Mouse (Mus musculus) embryo, embryonic 11 days (tissue): ENCODE results near the gene Xylt1.
A peak's percentile ranks its signal among the peaks of the same experiment; 100 is the strongest.

Experiments
- DNase-seq: peaks from one replicate; pipeline ENCODE4 v3.0.0-alpha.2; 2015

Gene Xylt1

DNA sequence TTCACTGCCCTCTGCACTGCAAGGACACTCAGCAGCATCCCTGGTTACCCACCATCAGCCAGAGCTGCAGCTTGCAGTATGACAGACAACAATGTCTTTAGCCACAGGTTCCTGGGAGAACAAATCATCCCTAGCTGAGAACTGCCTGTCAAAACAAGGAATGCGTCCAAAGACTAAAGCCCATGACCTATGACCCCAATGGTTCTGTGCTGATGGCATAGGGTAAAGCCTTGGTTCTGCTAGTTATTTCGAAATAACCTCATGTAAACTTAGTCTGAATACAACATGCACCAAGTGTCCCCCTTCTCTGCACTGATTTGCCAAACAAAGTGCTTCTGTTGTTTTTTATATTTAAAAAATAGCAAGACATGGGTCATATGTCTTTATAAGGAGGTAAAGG, 103.8 kb downstream of the Xylt1 start:
- DNase-seq = no peak

DNA sequence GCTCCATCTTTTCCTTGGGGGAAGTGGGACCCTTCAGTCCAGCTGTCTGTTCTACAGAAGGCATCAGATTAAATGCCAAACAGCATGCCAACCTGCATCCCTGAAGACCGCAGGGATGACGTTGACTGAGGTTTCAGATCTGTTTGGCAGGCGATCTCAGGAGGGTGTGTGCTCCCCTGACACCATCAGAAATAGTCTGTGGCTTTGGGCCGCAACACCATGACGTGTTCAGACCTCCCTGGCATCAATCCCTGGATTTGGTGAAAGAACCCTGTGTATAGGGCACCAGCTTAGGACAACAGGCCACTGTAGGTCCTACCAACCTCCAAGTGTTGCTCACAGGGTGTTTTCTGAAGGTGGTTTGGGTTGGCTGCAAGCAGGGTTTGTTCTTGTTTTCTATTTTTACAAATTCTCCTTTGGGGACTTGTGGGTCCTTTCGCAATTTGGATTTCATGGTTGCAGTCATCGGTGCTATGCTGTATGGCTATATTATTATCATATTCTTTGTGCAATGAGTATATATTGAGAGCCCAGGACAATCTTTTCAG, 104.3 kb downstream of the Xylt1 start:
- DNase-seq = no peak

DNA sequence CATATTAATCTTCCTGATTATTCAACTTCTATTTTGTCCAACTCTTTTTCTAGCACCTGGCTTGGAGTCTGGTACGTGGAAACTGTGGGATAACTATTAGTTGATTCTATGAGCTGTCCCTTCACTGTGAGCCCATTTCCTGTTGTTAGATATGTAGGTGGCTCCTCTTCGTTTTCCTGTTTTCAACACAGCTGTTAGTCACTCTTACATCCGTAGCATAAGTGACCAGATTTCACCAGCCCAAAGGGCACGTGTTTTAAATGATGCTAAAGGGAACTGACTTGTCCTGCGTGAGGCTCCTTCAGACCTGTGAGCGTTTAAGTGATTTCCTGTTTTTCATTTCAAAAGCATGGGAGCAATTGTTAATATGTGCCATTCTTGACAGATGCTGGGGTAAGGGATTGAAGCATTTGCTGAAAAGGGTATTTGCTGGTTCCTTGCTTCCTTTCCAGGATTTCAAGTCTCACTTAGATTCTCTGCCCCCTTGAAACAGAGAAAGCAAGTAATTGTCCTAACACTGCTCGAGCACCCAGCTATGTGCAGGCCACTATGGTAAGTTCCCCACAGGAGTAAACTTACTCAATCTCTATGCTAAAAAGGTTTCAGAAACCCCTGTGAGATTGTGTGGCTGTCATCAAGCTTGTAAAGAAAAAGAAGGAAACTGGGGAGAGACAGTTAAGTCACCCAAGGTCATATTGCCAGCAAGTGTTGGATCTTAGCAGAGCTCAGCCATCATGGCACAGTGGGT, 105.8 kb downstream of the Xylt1 start:
- DNase-seq = no peak

DNA sequence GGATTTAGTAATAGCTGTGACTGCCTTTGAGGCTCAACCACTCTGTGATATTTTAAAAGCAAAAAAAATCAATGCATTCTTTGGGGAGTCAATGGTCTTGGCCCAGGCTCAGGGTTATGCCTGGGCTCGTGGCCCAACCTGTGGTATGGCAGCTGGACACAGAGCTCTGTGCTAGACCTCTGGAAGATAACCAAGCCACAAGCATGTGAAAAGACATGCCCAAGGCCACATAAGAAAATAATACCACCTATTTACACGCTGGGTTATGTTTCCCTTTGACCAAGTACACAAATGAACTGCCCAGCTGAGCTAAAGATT, 106.4 kb downstream of the Xylt1 start:
- DNase-seq = no peak

DNA sequence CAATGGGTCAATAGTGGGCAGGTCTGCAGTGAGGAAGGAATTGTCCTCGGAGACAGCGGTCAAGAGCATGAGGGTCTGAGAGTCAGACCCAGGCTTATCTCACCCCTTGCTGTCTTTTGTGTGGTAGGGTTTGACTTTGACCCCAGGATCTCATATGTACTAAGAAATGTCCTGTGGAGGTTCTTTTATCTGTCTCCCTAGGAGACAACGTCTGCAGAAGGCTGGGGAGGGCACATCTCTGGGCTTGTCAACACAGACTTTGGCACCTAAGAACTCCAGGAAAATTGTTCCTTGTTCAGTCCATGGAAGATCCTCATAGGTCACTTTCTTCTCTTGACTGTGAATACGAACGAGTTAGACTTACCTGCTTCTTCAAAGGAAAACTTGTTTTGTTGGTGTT, 109.2 kb downstream of the Xylt1 start:
- no peak for DNase-seq

DNA sequence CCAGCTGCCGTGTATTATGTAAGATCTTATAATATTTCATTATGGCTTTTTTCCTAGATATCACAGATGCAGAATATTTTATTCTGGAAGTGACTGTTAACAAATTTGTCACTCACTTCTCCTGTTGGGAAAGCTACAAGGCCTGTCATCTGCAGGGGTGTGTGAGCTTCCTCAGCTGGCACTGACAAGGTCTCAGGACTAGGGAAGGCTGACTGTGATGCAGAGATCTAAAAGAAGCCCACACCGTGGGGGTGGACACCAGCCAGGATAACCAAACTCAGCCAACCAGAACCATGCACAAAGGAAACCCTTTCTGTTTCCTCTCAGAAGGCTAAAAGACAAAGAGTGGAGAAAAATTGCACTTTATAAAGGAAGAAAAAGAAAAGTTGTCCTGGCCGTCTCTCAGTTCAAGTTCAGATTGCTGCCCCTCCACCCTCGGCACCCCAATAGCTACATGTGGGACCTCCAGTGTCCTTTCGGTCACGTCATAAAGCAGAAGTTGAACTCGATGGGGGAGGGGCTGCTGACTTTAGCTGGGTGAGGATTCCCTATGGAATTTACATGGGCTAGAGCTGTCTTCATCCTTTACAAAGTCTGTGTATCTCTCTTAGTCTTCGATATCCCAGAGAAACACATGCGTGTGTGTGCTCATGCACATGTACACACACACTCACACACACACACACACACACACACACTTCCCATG, 109.9 kb downstream of the Xylt1 start:
- DNase-seq = no peak

DNA sequence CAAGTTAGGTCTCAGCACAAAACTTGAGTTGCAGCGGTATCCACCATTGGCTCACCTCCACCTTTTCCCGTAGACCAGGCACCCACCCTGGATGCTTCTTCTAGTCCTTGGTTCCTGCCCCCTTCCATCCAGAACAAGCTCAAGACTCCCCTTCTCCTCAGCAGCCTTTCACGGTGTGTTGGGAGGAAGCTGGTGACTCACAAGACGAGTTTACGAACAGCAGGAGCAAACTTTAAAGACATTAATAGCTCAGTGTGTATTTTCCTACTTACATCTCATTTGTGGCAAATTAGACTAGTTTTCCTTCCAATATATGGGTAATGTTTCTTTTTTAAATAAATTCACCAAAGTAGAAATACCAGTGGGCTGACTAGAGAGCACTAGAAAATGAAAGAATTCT, 110.7 kb downstream of the Xylt1 start:
- DNase-seq = no peak

DNA sequence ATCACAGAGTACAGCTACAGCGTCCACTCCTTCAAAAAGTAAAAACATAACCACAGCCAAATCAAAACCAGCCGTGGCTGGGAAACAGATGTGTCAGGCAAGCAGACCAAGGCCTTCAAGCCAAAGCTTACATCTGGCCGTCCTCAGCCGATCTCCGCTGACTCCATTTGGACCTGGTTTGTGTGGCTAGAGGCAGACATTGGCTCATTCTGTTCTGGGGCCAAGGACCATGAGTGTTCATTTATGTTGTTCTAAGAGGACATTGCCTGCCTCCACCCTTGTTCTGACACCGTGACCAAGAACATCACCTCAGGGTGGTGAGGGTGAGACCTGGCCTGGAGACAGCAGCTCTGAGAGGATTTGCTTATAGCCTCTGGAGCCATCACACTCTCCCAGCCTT, 113.4 kb downstream of the Xylt1 start:
- no peak for DNase-seq

DNA sequence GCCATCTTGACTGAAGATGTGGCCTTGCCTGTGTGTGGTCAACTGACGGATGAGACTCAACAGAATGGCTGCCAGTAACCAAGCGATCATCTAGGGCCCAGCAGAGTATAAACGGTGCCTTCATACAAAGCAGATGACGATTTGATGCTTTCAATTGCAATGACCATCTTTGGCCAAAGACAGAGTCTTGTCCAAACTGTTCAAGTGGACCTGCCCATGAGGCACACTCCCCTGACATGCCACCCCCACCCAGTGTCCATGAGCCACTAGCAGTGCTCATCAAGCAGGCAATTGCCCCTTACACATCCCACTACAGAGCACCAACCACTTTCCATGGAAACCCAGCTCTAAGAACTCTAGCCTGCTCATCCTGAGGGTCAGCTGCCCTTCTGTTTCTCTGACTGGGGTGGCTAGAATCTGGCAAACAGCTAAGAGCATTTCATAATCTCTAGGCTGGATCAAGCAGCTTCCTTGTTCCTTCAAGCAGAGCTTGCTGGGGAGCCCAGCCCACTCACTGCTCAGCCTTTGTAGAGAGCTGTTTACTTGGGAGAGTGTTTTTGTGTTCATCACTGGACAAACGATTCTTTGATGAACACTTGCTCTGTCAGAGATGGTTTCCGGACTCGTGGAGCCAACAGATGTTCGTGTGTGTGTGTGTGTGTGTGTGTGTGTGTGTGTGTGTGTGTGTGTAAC, 114.0 kb downstream of the Xylt1 start:
- DNase-seq = no peak

DNA sequence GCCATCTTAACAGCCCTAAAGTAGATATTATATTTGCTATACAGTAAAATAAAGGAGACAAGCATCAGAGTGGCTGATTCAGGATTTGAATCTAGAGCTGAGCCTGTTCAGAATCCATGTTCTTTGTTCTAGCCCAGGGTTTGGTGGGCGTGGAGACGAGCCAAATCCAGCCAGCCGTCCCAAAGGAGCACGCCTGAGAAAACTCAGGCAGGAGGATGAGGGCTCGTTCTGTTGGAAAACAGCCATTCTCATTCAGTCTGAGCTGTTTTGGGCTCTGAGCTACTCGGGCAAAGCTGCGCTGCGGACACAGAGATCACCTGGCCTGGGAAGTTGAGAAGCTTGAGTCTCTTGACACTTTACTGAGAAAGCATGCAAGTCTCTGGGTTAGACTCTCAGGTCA, 115.0 kb downstream of the Xylt1 start:
- no peak for DNase-seq

DNA sequence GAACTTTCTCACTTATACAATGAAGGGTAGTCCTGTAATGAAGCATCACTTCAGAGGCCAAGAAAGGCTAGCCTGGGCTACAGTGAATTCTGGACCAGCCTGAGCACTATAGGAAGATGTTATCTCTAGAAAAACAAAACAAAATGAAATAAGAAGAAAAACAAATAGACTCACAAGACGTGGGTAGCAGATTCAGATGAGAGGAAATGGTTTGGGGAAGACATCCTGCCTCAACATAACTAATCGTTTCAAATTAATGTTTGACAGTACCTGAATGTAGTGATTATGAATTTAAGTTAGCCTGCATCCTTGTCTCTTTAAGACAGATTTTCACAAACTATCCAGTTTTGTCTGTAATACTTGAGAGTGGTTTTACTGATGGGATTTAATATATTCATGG, 117.4 kb downstream of the Xylt1 start:
- DNase-seq = no peak

DNA sequence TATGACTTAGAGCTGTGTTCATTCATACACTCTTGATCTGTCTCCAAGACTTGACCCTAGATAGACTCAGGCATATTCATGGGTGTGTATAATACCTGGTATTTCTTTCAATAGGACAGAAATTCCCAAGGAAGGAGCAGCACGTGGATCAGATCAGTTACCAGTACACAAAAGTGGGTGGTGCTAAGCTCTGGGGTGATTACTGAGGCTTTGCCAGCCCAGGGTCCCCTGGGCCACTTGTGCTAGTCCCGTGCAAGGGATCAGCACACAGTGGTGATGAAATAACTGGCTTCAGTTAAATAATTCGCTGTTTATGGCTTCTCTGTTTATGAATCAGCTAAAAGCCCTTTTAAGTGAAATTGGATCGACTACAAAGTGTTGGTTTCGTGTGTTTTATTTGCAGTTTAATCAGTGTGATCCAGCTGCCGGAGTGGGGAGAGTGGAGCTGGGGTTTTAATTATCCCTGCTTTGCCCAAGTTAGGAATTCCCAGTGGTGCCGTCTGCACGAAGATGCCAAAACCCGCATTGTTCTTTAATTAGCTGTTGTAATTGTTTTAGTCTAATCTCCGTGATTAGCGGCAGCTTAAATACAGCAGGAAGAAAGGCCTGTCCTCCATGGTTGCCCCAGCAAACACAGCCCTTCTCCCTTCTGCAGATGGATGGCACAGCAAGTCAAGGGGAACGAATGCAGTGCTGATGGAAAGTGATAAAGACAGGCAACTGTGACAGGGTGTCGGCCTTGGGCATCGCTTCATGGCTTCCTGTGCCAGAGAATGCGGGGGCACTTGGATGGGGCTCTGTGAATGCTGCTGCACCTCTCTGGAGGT, 120.8 kb downstream of the Xylt1 start:
- no peak for DNase-seq

DNA sequence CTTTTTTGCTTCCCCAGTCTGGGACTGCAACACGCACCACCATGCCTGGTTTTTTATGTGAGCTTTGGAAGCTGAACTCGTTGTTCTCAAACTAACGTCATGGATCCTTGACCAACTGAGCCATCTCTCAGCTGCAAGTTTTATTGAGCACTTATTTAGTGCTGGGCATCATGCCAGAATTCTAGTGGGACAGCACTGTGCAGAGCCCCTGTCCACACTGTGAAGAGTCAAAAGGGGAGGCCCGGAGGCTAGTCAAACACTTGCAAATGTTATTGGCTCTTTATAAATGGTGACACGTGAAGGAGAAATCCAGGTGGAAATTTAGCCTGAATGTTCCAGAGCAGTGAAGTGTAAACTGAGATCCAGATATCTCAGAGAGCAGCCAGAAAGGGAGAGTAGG, 121.6 kb downstream of the Xylt1 start:
- DNase-seq = no peak

DNA sequence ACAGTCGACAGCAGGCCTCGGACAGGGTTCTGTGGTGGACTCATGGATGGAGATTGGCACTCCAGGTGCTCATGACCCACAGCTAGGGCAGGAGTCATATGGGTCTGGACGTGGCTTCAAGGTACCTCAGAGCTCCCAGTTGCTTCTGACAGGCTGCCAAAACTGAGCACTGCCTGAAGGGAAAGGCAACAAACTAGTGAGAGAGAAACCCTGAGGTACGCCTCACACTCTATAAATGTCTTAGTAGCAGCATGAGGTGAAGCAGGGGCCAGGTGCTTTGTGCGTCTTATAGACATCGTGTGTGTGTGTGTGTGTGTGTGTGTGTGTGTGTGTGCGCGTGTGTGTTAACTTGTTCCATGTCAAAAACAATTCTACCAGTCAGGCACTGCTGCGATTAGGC, 122.9 kb downstream of the Xylt1 start:
- no peak for DNase-seq

DNA sequence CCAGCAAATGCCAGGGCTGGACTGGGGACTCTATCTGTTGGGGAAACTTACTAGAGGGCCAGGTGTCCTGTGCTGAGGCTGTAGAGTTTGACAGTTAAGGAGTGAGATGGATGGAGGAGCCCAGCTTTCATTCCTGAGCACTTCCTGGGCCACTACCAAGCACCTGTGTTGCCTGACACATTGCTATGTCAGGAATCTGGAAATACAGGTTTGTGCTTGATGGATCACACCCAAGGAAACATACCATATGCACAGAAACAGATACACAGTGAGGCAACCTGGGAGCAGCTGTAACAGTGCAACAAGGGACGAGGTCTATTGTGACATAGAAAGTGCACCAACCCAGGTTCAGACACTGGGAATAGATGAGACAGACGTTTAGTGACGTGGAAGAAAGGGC, 125.0 kb downstream of the Xylt1 start:
- DNase-seq = no peak

DNA sequence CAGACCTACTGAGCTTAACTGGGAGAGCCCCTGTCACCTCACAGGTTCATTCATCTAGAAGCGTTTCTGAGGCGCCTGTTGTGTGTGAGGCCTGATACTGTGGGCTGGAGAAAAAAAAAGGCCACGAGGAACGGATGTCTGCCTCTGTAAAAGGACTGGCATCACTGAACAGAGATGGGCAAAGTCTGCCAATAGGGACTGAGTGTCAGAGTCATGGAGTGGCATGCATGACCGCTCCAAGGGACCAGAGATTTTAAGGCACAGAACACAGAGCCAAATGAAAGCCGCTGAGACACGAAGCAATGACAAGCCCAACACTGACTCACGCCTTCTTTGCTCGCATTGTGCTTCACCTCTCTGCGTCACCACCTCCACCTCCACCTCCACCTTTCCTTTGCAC, 126.6 kb downstream of the Xylt1 start:
- DNase-seq = no peak

DNA sequence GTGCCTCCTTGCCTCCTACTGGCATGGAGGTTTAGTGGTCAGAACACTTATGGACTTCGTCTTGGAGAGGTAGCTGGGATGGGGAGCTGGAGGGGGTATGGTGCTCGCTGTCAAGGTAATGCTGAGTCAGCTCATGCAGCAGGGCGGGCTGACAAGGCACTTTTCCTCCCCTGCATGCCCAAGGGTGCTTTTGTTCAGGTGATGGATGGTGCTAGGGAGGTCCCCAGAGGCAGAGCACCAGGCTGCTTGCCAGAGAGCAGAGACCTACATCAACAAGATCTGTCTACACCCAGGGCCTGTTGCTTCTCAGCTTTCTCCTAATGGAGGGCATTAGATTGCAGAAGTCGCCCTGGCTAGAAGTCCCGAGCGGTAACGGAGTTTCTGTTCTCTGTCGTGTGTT, 127.3 kb downstream of the Xylt1 start:
- no peak for DNase-seq

DNA sequence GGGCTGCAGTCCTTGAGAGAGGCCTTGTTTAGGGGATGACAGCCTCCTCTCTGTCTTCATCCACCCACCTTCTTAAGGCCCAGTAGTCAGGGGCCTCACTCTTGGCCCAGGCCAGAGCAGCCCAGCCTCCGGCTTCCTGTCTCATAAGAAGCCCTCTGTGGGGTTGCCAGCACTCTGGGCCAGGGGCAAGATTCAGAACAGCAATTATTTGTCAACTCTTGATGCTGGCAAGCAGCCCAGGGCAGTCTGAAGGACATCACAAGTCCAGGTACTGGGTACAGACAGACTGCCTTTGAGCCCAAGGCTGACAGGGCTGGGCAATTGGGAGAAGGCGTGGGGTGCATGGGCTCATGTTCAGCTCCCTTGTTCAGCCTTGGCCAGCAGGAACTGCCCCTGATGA, 129.3 kb downstream of the Xylt1 start:
- no peak for DNase-seq

DNA sequence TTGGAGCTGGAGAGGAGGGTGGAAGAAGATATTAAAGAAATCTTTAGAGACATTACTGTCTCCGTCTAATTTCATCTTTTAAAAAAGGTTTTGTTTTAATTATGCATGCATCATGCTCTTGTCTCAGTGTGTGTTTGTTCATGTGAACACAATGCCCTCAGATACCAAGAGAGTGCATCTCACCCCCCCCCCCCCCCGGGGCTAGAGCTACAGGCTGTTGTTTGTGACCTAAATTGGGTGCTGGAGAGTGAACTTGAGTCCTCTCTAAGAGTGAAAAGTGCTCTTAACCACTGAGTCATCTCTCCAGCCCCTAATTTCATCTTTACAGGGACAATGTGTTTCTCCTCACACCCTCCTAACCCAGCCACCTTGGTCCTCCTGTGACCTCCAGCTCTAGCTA, 131.5 kb downstream of the Xylt1 start:
- DNase-seq = no peak

DNA sequence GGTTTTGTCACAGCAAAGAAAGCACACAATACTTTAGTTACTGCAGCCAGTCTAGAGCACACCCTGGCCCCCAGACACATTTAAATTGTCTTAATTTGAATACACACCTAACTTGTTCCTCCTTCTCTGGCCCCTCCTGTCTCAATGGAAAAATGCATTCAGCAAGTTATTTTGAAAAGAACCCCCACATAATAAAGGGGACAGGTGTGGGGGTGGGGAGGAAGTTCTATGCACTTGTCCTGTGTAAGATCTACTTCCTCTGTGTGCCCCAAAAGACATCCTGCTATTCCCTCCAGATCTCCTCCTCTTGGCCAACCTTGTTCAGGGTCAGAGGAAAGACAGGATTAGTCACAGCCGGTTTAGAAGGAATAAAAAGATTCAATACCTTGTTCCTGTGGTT, 135.0 kb downstream of the Xylt1 start:
- no peak for DNase-seq

DNA sequence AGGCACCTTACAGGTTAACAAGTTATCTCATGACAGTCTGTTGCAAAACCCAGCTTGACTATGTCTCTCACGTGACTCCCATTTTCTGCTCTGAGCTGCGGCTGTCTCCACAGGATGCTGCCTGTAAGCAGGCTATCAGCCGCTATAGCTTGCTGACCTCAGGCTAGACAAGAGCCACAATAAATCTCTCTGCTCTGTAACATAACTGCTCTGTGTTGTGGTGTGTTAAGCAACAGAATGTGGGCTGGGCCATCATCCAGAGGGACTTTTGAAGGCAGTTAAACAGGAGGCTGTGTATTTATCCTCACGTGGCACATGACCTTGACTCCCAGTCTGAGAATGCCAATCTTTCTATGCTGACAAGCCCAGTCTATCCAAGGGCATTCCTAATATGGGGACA, 136.1 kb downstream of the Xylt1 start:
- DNase-seq = no peak

DNA sequence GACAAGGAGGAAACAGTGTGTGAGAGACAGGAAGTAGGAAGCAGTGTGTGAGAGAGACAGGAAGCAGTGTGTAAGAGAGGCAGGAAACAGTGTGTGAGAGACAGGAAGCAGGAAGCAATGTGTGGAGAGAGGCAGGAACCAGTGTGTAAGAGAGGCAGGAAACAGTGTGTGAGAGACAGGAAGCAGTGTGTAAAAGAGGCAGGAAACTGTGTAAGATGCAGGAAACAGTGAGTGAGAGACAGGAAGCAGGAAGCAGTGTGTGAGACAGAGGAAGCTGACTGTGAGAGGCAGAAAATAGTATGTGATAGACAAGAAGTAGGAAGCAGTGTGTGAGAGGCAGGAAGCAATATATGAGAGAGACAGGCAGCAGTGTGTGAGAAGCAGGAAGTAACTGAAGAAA, 140.6 kb downstream of the Xylt1 start:
- no peak for DNase-seq

DNA sequence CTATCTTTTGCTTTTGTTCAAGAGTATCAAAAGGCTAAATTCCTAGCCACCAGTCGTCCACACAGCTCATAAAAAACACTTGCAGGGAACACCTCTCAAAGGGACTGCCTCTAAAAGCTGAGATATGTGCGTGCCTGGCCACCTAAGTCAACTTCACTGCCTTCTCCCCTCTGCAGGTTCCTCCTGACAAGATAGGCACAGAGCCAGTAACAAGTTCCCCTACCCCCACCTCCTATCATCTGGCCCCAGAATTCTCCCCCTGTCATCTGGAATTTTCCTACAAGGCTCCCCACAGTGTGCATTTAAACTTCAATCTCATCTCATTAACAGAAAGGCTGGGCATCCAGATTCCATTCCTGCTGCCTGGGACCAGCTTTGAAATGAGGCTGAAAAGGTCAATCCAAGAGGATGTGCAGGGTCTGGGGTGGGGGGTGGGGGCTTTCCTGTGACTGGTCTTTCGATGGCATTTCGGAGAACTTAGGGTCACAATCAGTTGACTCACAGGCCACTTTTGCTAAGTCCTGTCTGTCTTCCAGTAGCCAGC, 141.4 kb downstream of the Xylt1 start:
- DNase-seq = peak; percentile 9
